Mouse (Mus musculus) CH12.LX (cell line): ENCODE data around the gene Dhx35. TPM values are rescaled to one million over a fixed set of nuclear protein-coding genes. Genes with fewer than 3 reads are reported as not detected.

Experiments used
- DNase-seq: peaks from one replicate; pipeline ENCODE4 v3.0.0-alpha.2; 2013; ENCODE audit errors: extremely low read depth
- H3K27ac ChIP-seq: 2 replicates; pipeline ENCODE4 v1.5.1; 2012; ENCODE audit warnings: low read depth, mild to moderate bottlenecking, control low read depth, moderate library complexity; ENCODE audit not compliant: insufficient read depth
- H3K27me3 ChIP-seq: replicated peaks from 2 replicates; pipeline ENCODE3; 2012; ENCODE audit warnings: inconsistent platforms
- H3K36me3 ChIP-seq, 2 experiments: replicated peaks in 1 of 2; 2 replicates each; pipeline versions ENCODE3 to v1.6.1; 2012; ENCODE audit warnings: inconsistent platforms in 1 of 2, low read length in 1 of 2, mild to moderate bottlenecking in 1 of 2, mixed read lengths in 1 of 2, moderate library complexity in 1 of 2; ENCODE audit not compliant: control insufficient read depth in 1 of 2, insufficient read depth in 1 of 2
- H3K4me1 ChIP-seq, 2 experiments: 2 replicates each; pipeline ENCODE4 v1.6.1; 2012; ENCODE audit warnings: inconsistent platforms in 1 of 2, moderate library complexity in 1 of 2; ENCODE audit not compliant: insufficient read depth in 2 of 2, control insufficient read depth in 1 of 2
- H3K4me2 ChIP-seq: 2 replicates; pipeline ENCODE4 v1.6.1; 2012; ENCODE audit warnings: low read depth, mild to moderate bottlenecking, control low read depth; ENCODE audit not compliant: poor library complexity, insufficient read depth, severe bottlenecking
- H3K4me3 ChIP-seq, 3 experiments: fragments of 150-350 bp in 1 of 3; sonication (generic) in 1 of 3; replicated peaks in 1 of 3; 2 replicates each; pipeline versions ENCODE3 to v1.5.1; 2011 to 2012; ENCODE audit warnings: low read depth in 2 of 3, low read length in 2 of 3, mild to moderate bottlenecking in 2 of 3, moderate library complexity in 2 of 3, control low read depth in 1 of 3, improper control_type of control experiment in 1 of 3, inconsistent platforms in 1 of 3, mixed read lengths in 1 of 3; ENCODE audit not compliant: poor library complexity in 1 of 3
- H3K79me2 ChIP-seq: replicated peaks from 2 replicates; pipeline ENCODE4 v1.6.1; 2012; ENCODE audit warnings: mild to moderate bottlenecking, moderate library complexity; ENCODE audit not compliant: control insufficient read depth, poor library complexity, insufficient read depth, severe bottlenecking; ENCODE audit errors: extremely low read depth
- H3K9ac ChIP-seq: 2 replicates; pipeline ENCODE4 v1.6.1; 2012; ENCODE audit warnings: low read depth, mild to moderate bottlenecking, control low read depth, moderate library complexity; ENCODE audit not compliant: insufficient read depth
- H3K9me3 ChIP-seq: replicated peaks from 2 replicates; pipeline ENCODE3; 2012; ENCODE audit warnings: low read length, inconsistent platforms, mixed read lengths
- CHD2 ChIP-seq: IDR thresholded peaks from 2 replicates; pipeline ENCODE4 v1.6.1; 2011; ENCODE audit warnings: low read length, improper control_type of control experiment
- E2F4 ChIP-seq: IDR thresholded peaks from 2 replicates; pipeline ENCODE4 v1.6.1; 2011; ENCODE audit warnings: low read depth, low read length, improper control_type of control experiment; ENCODE audit not compliant: insufficient replicate concordance
- HCFC1 ChIP-seq: IDR thresholded peaks from 2 replicates; pipeline ENCODE4 v1.6.1; 2012; ENCODE audit warnings: low read depth, mild to moderate bottlenecking, inconsistent platforms, low read length, improper control_type of control experiment
- IRF4 ChIP-seq: IDR thresholded peaks from 2 replicates; pipeline ENCODE4 v1.6.1; 2014; ENCODE audit warnings: low read depth, mild to moderate bottlenecking, inconsistent platforms, low read length, improper control_type of control experiment
- JUN ChIP-seq: IDR thresholded peaks from 2 replicates; pipeline ENCODE4 v1.6.1; 2011; ENCODE audit warnings: low read depth, mild to moderate bottlenecking, low read length, improper control_type of control experiment, moderate library complexity; ENCODE audit not compliant: insufficient read depth
- JUND ChIP-seq: conservative IDR thresholded peaks from 2 replicates; pipeline ENCODE4 v1.6.1; 2011; ENCODE audit warnings: low read depth, low read length, improper control_type of control experiment
- KAT2A ChIP-seq: IDR thresholded peaks from 2 replicates; pipeline ENCODE4 v1.6.1; 2012; ENCODE audit warnings: low read length, improper control_type of control experiment, inconsistent platforms; ENCODE audit not compliant: insufficient replicate concordance
- MAZ ChIP-seq: IDR thresholded peaks from 2 replicates; pipeline ENCODE4 v1.6.1; 2012; ENCODE audit warnings: low read depth, mild to moderate bottlenecking, inconsistent platforms, low read length, improper control_type of control experiment, moderate library complexity
- RAD21 ChIP-seq: IDR thresholded peaks from 2 replicates; pipeline ENCODE4 v1.6.1; 2011; ENCODE audit warnings: low read depth, mild to moderate bottlenecking, low read length, improper control_type of control experiment, moderate library complexity
- RCOR1 ChIP-seq: conservative IDR thresholded peaks from 2 replicates; pipeline ENCODE4 v1.6.1; 2012; ENCODE audit warnings: low read depth, mild to moderate bottlenecking, inconsistent platforms, low read length, improper control_type of control experiment
- SMC3 ChIP-seq: IDR thresholded peaks from 2 replicates; pipeline ENCODE4 v1.6.1; 2011; ENCODE audit warnings: low read depth, low read length, improper control_type of control experiment
- TBP ChIP-seq: conservative IDR thresholded peaks from 2 replicates; pipeline ENCODE4 v1.6.1; 2011; ENCODE audit warnings: low read depth, low read length, improper control_type of control experiment
- ZC3H11A ChIP-seq: IDR thresholded peaks from 2 replicates; pipeline ENCODE4 v1.6.1; 2012; ENCODE audit warnings: low read depth, mild to moderate bottlenecking, inconsistent platforms, low read length, improper control_type of control experiment
- ZMIZ1 ChIP-seq: IDR thresholded peaks from 2 replicates; pipeline ENCODE4 v1.6.1; 2012; ENCODE audit warnings: low read depth, mild to moderate bottlenecking, inconsistent platforms, low read length, improper control_type of control experiment
- dilution Hi-C: fragments of 300-500 bp; cut with MboI; formaldehyde crosslinking; loops from 2 replicates; pipeline ENCODE4 v1.14.3; 2020; ENCODE audit warnings: low sequenced_read_pairs; ENCODE audit not compliant: extremely low pct_unique_long_range_greater_than_20kb, extremely low pct_ligation_motif_present
- in situ Hi-C: fragments of 300-500 bp; cut with MboI; formaldehyde crosslinking; loops from 3 replicates; pipeline ENCODE4 v1.14.3; 2019; ENCODE audit warnings: low sequenced_read_pairs, low pct_ligation_motif_present, low pct_unique_long_range_greater_than_20kb, mixed read lengths
- polyA plus RNA-seq: library from polyadenylated mRNA; unstranded; fragments of >175 nt; gene quantifications from 2 replicates; pipeline ENCODE4 v1.2.1, GENCODE M21; 2012; ENCODE audit warnings: low read depth; ENCODE audit not compliant: insufficient read length
- total RNA-seq, 2 experiments: library from RNA; depleted of rRNA; stranded (reverse); fragments of 300-350 nt in 1 of 2; fragments of >200 nt in 1 of 2; gene quantifications; 2 replicates each; pipeline ENCODE4 v1.2.3; 2012 to 2014

Gene Dhx35
- total and polyA plus RNA-seq, 3 experiments, result 19.7 to 25.3 (median 20.2) TPM

GRCm38 (mm10) chr2:158893171-158893853 is 98.7 kb downstream of the Dhx35 start:
- TF ChIP-seq SMC3, result no peak
- TF ChIP-seq KAT2A, result no peak
- no peak for TF ChIP-seq MAZ
- TF ChIP-seq ZMIZ1, result no peak
- no peak for TF ChIP-seq E2F4
- TF ChIP-seq CHD2, result no peak
- no peak for TF ChIP-seq RAD21
- TF ChIP-seq IRF4, result no peak
- no peak for TF ChIP-seq ZC3H11A
- no peak for TF ChIP-seq JUND
- peaks cover 32 to 50% of the 10 kb centered on the region in 2 experiments for H3K4me1 ChIP-seq

GRCm38 (mm10) chr2:158898469-158899196 is 104.0 kb downstream of the Dhx35 start:
- in situ Hi-C loops (no loop called here), dilution Hi-C loops (no loop called here)
- Histone ChIP-seq H3K9ac (no peak overlapping the region), H3K4me1 (peaks cover under 1 to 14% of the 10 kb centered on the region in 2 experiments), H3K36me3 (peaks cover 0 to 24% of the 10 kb centered on the region in 2 experiments), H3K4me2 (no peak overlapping the region), H3K79me2 (no peaks in the 10 kb centered on the region), H3K9me3 (no peaks in the 10 kb centered on the region), H3K4me3 (no peak overlapping the region), H3K27ac (no peak overlapping the region), H3K27me3 (no peaks in the 10 kb centered on the region)
- DNase-seq, result no peak
- no peak for TF ChIP-seq HCFC1
- no peak for TF ChIP-seq E2F4
- TF ChIP-seq RCOR1, result no peak
- TF ChIP-seq JUN, result no peak
- TF ChIP-seq TBP, result no peak

More at GRCm38 (mm10) chr2:158893171-158893853, 98.7 kb downstream of the Dhx35 start:
- Histone ChIP-seq H3K9me3 (no peaks in the 10 kb centered on the region), H3K9ac (no peak overlapping the region), H3K27me3 (no peaks in the 10 kb centered on the region), H3K4me3 (peak overlapping the region in 1 of 3 experiments; percentile 3), H3K4me2 (no peak overlapping the region), H3K27ac (no peak overlapping the region), H3K79me2 (no peaks in the 10 kb centered on the region), H3K36me3 (peaks cover 0 to 14% of the 10 kb centered on the region in 2 experiments)
- no peak for DNase-seq
- in situ Hi-C loops, result no loop called here
- dilution Hi-C loops, result no loop called here

Other genes with a start within 250 kb of the Dhx35 start
- not detected in 2 replicates for gene Slc32a1, start 184.0 kb upstream of the Dhx35 start, total RNA-seq (2012; rRNA removed)
- gene Slc32a1, start 184.0 kb upstream of the Dhx35 start, total RNA-seq (2014; rRNA removed), result not detected in 2 replicates
- not detected in 2 replicates for gene Slc32a1, start 184.0 kb upstream of the Dhx35 start, polyA plus RNA-seq
- gene Actr5, start 169.9 kb upstream of the Dhx35 start, total RNA-seq (2012; rRNA removed), result 20.3 and 24.0 TPM in 2 replicates
- 13.9 and 14.4 TPM in 2 replicates for gene Actr5, start 169.9 kb upstream of the Dhx35 start, total RNA-seq (2014; rRNA removed)
- gene Actr5, start 169.9 kb upstream of the Dhx35 start, polyA plus RNA-seq, result 14.6 and 19.8 TPM in 2 replicates
- gene Ppp1r16b, start 129.4 kb upstream of the Dhx35 start, total RNA-seq (2012; rRNA removed), result 49.3 and 52.0 TPM in 2 replicates
- gene Ppp1r16b, start 129.4 kb upstream of the Dhx35 start, total RNA-seq (2014; rRNA removed), result 28.9 and 37.7 TPM in 2 replicates
- 49.4 and 55.7 TPM in 2 replicates for gene Ppp1r16b, start 129.4 kb upstream of the Dhx35 start, polyA plus RNA-seq
- 12.2 and 14.1 TPM in 2 replicates for gene Fam83d, start 26.7 kb upstream of the Dhx35 start, total RNA-seq (2012; rRNA removed)
- 16.1 and 19.8 TPM in 2 replicates for gene Fam83d, start 26.7 kb upstream of the Dhx35 start, total RNA-seq (2014; rRNA removed)
- gene Fam83d, start 26.7 kb upstream of the Dhx35 start, polyA plus RNA-seq, result 12.4 and 15.5 TPM in 2 replicates